Mouse (Mus musculus) myocyte (in vitro differentiated cells): ENCODE data around the gene Trnau1ap.

Experiments
- MYOD1 ChIP-seq, 3 experiments: IDR thresholded peaks; one replicate each; pipeline ENCODE4 v1.6.1; 2011; ENCODE audit warnings: control low read depth in 2 of 3, low read depth in 2 of 3, mild to moderate bottlenecking in 2 of 3, moderate library complexity in 1 of 3; ENCODE audit not compliant: insufficient read length in 2 of 3, control insufficient read depth in 1 of 3
- MYOG ChIP-seq, 3 experiments: IDR thresholded peaks; one replicate each; pipeline ENCODE4 v1.6.1; 2011; ENCODE audit warnings: control low read depth in 2 of 3, low read depth in 2 of 3, mild to moderate bottlenecking in 2 of 3; ENCODE audit not compliant: insufficient read length in 2 of 3, control insufficient read depth in 1 of 3, insufficient read depth in 1 of 3

DNA sequence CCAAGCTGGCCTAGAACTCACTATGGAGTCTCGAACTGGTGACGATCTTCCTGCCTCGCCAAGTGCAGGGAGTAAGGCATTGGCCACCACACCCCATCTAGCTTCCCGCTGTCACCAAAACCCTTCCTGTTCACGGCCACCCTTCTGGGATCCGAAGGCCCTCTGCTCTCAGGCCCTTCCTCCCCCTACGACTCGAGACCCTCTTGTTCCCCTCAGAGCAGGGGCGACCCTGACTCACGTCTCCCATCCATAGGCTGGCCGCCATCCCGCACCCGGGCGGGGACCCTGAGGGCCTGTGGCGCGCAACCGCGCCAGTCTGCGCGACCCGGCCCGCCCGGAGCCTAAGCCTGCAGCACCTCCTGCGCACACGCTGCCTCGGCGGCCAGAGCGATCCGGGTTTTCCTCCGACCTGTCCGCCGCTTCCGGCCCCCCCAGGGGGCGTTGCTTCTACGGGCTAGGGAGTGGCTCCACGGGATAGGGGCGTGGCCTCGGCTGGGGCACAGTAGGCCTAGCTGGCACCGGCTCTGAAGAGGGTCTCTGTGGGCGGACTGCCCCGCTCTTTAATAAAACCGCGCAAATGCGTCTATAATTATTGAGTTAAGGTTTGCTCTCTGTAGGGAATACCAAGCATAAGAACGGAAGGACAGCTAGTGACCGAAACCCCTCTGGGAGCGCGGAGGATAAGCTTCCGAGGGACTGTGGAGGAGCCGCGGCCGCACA, at the start of gene Trnau1ap:
- peak in 1 of 3 experiments; percentile 20 for TF ChIP-seq MYOD1 (IDR thresholded peaks at IDR 0.05; ENCODE audit: control insufficient read depth in 1 of 3, insufficient read length in 2 of 3, low read depth in 2 of 3)
- no peak for TF ChIP-seq MYOG (IDR thresholded peaks at IDR 0.05; ENCODE audit: control insufficient read depth in 1 of 3, insufficient read depth in 1 of 3, insufficient read length in 2 of 3, low read depth in 2 of 3)
